Mouse (Mus musculus): ENCODE data around the gene Hist1h2af.

GRCm38 (mm10) chr13:23518885-23519284 is 14.8 kb upstream of the Hist1h2af start:
- TF ChIP-seq CTCF (IDR thresholded peaks at IDR 0.05; ENCODE audit: low read depth) (no peak), EP300 (IDR thresholded peaks at IDR 0.05; ENCODE audit: low read depth) (no peak)

Measured in heart, postnatal 0 days (tissue).